Mouse (Mus musculus) hematopoietic stem cell, adult 5-6 weeks (primary cell): Measurements from ENCODE around the gene Neu2. TPM values are rescaled to one million over a fixed set of nuclear protein-coding genes. Genes with fewer than 3 reads are reported as not detected.

ENCODE experiments used
- ATAC-seq, 2 experiments: fragments of 125-278 bp in 1 of 2; replicated peaks in 1 of 2; 2 replicates each; pipeline ENCODE4 v1.8.0; 2016 to 2017; ENCODE audit warnings: inconsistent platforms in 2 of 2, mild to moderate bottlenecking in 2 of 2, moderate number of reproducible peaks in 2 of 2, low read depth in 1 of 2, moderate TSS enrichment in 1 of 2; ENCODE audit not compliant: low FRiP score in 2 of 2, poor library complexity in 2 of 2, severe bottlenecking in 2 of 2, insufficient read depth in 1 of 2, low TSS enrichment in 1 of 2
- total RNA-seq: library from RNA; stranded (forward); fragments of 172-1452, 232-1000 nt; gene quantifications from 2 replicates; pipeline ENCODE4 v1.2.3, GENCODE M21; 2017

Neu2 gene
- total RNA-seq, 1 experiment from 2014 or later: not detected

DNA sequence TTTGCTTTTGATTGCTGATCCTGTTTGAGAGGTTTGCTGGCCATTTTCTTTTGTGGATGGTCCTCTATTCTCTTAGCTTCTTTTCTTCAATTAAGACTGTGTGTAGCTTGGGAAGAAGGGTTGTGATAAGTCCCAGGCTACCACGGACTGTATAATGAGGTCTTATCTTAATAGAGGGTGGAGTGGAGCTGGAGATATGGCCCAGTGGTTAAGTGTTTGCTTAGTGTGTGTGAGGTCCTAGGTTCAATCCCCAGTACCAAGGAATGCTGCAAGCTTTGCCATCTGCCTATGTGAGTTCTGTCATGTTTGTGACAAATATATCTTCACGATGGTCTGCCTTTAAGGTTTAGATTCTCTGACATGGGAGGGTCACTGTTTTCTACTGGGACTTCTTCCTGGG, 118.4 kb downstream of the Neu2 start:
- ATAC-seq: no peak

DNA sequence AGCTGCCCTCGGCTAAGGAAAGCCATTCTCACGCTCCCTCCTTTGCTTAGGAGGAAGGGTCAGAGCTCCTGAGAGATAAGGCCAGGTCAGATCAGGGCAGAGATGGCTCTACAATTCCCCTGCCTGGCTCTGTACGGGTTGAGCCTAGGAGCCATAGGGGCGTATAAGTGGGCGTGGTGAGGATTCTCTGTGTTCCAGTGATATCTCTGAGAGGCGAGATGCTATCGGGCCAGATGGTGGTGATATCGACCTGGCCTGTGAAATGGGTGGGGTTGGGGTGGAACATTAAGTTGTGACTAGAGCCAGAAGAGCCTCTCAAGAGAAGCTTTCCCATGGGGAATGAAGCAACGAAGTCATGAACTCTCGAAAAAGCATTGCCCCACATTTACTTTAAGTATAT, 121.9 kb downstream of the Neu2 start:
- no peak for ATAC-seq

DNA sequence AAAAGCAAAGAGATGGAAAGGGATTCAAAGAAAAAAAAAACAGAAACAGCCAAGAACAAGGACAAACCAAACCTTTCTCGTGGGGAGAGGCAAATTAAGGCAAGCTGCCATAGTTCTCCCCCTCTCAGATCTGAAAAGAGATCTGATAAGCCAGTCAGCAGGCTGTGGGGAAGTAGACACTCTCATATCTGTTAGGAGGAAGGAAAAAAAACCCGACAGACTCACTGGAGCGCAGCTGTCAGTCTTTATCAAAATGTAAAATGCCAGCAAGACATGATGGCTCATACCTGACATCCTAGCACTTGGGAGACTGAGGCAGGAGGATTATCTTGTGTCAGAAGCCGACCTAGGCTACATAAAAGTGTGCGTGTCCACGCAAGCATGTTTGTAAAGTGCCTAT, 122.5 kb downstream of the Neu2 start:
- ATAC-seq: no peak

DNA sequence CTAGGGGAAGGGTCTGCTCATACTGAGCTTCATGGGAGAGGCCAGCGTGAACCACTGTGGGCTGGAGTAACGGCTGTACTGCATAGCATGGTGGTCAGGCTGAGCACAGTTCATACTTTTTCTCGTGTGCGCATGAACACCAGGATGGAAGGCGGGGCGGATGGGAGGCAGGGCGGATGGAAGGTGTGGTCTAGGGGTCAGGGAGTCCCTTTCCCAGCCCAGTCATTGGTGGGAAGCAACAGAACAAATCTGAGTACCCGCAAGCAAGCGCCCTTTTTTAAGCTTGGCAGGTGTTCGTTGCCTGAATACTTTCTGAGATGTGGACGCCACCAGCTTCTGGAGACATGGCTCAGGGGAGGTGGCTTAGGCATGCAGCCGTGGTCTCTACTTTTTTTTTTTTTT, 127.0 kb downstream of the Neu2 start:
- ATAC-seq: no peak

DNA sequence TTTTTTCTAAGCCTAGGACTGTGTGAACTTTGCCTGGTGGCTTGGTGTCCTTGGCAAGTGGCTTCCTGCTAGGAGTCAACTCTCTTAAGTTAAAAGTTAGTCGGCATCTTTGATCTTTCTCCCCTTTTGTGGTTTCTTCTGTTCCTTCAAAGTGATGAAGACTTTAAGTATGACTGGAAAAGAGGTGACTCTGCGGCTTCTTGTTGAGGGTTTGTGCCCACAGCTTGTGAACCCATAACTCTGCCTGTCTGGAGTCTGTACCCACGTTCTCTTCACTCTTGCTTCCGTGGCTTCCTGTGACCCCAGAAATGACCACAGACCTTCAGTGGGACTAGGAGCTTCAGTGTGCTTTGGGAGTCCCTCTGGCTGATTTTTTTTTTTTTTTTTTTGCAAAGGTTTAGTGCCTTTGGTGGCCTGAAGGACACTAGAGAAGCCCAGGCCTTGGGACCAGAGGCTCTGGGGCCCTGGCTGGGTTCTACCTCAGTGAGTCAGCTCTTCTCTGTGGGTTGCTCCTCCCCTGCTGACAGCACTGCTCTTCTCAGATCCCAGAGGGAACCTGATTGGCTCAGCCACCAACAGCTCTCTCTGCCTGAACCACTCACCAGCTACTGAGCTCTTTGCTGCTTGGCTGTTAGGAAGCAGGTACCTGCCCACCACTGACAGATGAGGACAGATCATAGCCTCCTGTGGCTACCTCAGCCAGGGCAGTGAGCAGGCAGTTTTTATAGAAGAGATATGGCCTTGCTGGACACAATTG, 127.6 kb downstream of the Neu2 start:
- ATAC-seq: peak; percentile 33 to 54; a peak in 2 of 4 replicates

DNA sequence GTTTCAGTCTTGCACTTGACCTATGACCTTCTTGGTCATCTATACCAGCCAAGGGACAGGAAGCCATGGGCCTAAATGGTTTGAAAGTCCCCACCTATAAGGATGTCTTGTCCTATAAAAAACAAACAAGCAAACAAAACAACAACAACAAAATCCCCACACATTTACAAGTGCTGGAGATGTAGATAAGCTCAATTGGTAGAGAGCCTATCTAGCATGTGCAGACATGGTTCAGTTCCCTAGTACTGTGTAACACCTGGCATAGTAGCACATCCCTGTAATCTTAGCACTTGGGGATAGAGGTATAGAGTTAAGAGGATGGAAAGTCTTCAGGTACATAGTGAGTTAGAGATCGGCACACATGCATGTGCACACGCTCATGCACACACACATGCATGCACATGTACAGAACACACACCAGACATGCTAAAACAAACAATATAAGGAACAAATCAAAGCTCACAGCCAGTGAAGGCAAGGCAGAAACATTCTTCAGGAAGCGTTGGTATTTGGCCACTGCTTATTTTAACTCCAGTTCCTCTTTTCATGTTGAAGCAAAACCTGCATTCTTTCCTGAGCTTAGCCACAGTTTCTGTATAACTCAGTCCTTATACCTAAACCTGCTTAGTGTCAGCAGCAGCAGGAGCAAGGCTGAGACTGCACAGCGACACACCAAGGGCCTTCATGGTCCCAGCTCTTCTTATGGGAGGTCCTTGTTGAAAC, 128.3 kb downstream of the Neu2 start:
- ATAC-seq: peak; percentile 15 to 17; a peak in 2 of 4 replicates

DNA sequence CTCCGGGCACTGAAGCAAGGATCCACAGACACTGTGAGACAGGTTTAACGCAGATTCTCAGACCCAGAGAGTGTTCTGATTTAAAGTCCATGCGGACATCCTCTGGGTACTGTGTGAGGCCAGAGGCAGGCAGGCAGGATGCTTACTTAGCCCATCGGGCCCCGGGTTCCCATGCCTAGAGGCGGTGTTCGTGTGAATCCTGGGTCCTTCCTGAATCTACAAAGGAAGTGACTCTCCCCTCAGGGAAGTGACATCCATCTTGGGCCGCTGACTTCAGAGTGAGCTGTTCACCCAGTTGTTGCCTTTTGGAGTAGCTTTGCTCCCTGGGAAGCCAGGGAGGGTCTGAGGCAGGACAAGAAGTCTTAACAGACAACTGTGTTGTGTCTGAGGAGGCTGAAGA, 130.0 kb downstream of the Neu2 start:
- no peak for ATAC-seq

DNA sequence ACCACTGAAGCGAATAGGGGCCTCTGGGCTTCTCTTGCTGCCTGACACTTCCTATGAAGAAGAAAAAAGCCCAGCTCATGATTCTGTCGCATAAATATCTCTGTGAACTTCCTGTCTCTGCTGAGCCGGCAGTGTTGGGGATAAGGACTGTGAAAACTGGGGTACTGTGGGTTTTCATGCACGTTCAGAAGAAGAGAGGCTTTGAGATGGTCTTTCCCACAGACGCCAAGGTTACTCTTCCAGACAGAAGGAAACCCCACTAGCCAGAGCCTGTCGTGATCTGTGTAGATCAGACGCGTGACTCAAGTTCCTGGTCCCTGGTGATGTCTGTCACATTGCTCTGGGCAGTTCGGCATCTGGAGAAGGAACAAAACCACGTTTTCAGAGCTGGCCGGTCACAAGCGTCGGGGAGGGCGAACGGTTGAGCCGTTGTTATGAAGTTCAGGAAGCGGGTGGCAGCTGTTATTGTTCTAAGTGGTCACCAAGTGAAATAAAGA, 130.5 kb downstream of the Neu2 start:
- peak; percentile 50 to 69 for ATAC-seq

DNA sequence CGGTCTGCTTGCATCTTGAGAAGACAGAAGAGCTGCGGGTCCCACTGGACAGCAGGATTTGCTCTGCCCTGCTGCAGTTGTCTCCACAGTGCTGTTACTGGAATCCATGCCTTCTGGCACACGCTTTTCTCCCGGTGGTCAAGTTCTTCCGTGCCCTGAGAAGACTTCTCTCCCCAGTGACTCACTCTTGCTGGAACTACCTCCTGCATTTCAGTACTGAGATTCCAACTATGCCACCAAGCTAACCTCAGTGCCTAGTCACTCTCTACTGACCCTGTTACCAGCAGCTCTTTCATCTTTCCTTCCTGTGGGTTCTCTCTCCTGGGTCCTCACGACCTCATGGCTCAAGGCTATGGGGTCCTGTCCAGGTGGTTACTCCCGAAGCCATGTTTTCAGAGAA, 133.3 kb downstream of the Neu2 start:
- ATAC-seq: no peak

DNA sequence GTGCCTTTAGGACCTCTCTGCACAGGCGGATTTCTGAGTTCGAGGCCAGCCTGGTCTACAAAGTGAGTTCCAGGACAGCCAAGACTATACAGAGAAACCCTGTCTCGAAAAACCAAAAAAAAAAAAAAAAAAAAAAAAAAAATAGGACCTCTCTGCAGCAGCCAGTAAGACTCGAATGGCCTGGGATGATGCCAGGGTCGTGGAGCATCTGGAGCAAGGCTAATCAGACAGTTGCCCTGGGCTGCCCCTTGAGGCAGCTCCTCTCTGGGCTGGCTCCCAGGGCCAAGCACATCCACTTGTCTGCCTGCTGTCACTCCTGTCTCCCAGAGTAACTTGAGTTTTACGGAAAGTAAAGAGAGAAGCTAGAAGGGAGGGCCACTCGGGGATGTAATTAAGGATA, 135.4 kb downstream of the Neu2 start:
- ATAC-seq: no peak

DNA sequence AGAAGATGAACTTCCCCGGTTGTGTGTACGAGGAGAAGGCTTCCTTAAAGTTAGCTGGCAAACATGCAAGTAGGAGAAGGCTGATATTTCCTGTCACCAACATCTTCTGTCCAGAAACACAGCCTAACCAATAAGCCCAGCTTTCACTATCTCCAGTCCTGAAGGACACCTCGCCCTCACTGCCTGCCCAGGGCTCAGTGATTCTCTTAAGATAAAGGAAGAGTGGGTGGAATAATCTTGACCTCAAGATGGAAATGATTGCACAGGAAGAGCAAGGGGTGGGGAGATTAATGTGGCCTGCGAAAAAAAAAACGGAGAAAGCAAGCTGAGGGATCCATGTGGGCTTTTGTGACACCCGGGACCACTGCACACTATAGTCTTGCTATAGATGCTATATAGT, 136.1 kb downstream of the Neu2 start:
- 0 out of 4 replicates have a peak, but pooled peaks of 1 of the 2 experiments have one; percentile 3 for ATAC-seq

Other genes with a start within 250 kb of the Neu2 start
- not detected in 2 replicates for gene Efhd1, start 245.5 kb upstream of the Neu2 start, total RNA-seq
- 109 and 147 TPM in 2 replicates for gene Gigyf2, start 182.9 kb upstream of the Neu2 start, total RNA-seq
- not detected in 2 replicates for gene Kcnj13, start 115.2 kb upstream of the Neu2 start, total RNA-seq
- not detected in 2 replicates for gene Snorc, start 39.6 kb upstream of the Neu2 start, total RNA-seq
- not detected in 2 replicates for gene Ngef, start 64.0 kb downstream of the Neu2 start, total RNA-seq
- 113 and 132 TPM in 2 replicates for gene Inpp5d, start 110.4 kb downstream of the Neu2 start, total RNA-seq
- 62.1 and 74.7 TPM in 2 replicates for gene Atg16l1, start 246.0 kb downstream of the Neu2 start, total RNA-seq